Mouse (Mus musculus): ENCODE results near the gene Tspan5.

GRCm38 (mm10) chr3:138945516-138945915 is 203.5 kb downstream of the Tspan5 start:
- TF ChIP-seq CTCF (IDR thresholded peaks at IDR 0.05; ENCODE audit: insufficient read depth, low read length) (no peak), POLR2A (IDR thresholded peaks at IDR 0.05; ENCODE audit: borderline replicate concordance, extremely low read depth, low read depth, low read length) (no peak)

All from lung, adult 2 months (tissue).